Mouse (Mus musculus): Measurements from ENCODE around the gene Tmtc1.

The Tmtc1 gene

GRCm38 (mm10) chr6:148241685-148242084, 202.5 kb downstream of the Tmtc1 start:
- DNase-seq (ENCODE audit: extremely low spot score), result no peak

DNA sequence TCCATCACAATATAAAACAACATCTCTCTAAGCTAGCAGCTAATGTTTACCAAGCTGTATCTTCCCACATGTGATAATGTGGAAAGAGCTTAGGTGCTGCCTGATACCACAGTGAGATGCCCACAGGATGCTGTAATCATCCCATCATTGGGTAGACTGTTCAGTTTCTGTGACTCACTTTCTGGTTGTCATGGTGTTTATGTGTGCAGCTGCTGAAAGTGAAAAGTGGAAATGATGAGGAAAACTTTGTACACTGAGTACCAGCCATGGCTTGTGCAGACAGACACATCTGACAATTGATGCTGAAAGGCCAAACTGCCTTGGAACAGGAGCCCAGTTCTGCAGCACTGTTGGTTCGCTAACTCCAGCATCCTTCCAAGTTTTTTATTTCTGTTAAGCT, 204.9 kb downstream of the Tmtc1 start:
- DNase-seq (ENCODE audit: extremely low spot score), result no peak

DNA sequence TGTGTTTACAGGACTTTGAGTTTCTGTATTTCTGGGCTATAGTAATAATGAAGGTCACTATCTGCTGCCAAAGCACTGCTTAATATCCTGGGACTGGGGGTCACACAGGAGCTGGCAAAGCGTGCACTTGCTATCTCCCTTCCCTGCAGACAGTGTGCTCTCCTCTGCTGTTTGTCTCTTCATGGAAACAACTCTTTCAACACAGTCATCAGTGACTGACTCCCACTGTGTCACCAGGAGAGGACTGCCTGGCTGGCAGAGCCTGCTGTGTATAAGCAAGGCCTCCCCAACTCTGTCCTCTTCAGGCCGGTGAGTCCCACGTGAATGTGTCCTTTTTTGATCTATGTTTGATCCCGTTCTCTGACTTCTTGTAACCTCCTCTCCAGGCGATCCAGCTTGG, 206.7 kb downstream of the Tmtc1 start:
- no peak for DNase-seq (ENCODE audit: extremely low spot score)

GRCm38 (mm10) chr6:148234105-148234828, 209.9 kb downstream of the Tmtc1 start:
- DNase-seq (ENCODE audit: extremely low spot score), result no peak

GRCm38 (mm10) chr6:148227542-148227941, 216.6 kb downstream of the Tmtc1 start:
- DNase-seq (ENCODE audit: extremely low spot score), result no peak

GRCm38 (mm10) chr6:148222686-148223085, 221.5 kb downstream of the Tmtc1 start:
- DNase-seq (ENCODE audit: extremely low spot score), result no peak

- DNase-seq (ENCODE audit: extremely low spot score), result no peak
These were observed 225.7 kb downstream of the Tmtc1 start for GRCm38 (mm10) chr6:148218235-148219076.

GRCm38 (mm10) chr6:148216752-148217151, 227.4 kb downstream of the Tmtc1 start:
- no peak for DNase-seq (ENCODE audit: extremely low spot score)

DNA sequence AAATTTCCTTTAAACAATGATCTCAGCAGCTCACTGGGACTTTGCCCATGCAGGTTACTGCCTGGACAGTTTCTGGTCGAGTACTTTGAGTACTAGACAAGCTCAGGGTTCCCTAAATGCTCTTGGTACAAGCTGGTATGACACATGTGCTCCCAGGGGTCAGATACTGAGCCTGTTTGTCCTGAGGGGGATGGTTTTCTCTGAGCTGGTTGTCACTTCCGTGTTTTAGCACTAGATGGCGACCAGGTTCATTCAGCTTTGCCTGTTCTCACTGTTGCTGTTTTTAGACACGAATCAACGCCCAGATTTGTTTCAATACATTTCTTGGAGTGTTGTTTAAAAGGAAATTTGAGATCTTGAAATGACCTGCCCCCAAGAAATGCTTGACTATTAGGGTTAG, 229.4 kb downstream of the Tmtc1 start:
- peak; percentile 56 for DNase-seq (ENCODE audit: extremely low spot score)

GRCm38 (mm10) chr6:148211897-148212680, 232.1 kb downstream of the Tmtc1 start, which contains the start of gene Ergic2:
Gene Ergic2, minus strand, starts transcription at chr6:148212374.
- DNase-seq (ENCODE audit: extremely low spot score), result peak; percentile 95

- DNase-seq (ENCODE audit: extremely low spot score), result no peak
These were observed 232.8 kb downstream of the Tmtc1 start for GRCm38 (mm10) chr6:148211391-148211876.

- DNase-seq (ENCODE audit: extremely low spot score), result no peak
These were observed 236.7 kb downstream of the Tmtc1 start for GRCm38 (mm10) chr6:148207522-148207921.

DNA sequence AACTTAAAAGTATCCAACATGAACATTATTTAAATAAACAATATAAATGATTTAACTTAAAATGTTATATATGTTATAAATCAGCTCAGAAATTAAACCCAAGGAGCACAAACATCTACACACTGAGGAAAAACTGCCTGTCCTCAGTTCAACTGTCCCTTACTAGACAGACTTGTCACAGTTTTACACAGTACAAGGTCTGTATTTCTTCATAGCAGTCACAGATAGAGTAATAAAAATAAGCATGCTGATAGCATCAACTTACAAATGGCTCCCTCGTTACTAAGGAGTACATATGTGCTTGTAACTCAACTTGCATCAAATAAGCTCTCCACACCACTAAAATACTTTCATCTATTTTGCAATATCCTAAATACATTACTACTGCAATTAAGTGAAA, 239.1 kb downstream of the Tmtc1 start:
- no peak for DNase-seq (ENCODE audit: extremely low spot score)

GRCm38 (mm10) chr6:148199729-148200128, 244.5 kb downstream of the Tmtc1 start:
- no peak for DNase-seq (ENCODE audit: extremely low spot score)

- DNase-seq (ENCODE audit: extremely low spot score), result no peak
These were observed 245.0 kb downstream of the Tmtc1 start for GRCm38 (mm10) chr6:148199177-148199576.

- no peak for DNase-seq (ENCODE audit: extremely low spot score)
These were observed 250.1 kb downstream of the Tmtc1 start for GRCm38 (mm10) chr6:148193972-148194701.

DNA sequence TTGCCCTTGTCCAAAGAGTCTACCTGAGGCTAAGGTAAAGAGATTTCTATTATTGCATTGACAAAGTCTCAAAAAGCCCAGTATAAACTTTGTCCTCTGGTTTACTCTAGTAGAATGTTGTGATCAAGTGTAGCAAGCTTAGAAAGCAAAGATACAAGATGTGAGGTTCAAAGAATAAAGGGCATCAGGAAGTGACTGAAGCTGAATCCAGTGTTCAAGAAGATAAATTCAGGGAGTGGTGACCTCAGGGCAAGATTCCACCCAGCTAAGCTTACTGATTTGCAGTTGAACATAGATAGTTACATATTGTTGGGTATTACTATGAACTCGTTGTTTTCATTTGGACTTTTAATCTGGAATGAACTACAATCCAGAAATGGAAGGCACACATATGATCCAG, 258.5 kb downstream of the Tmtc1 start:
- DNase-seq (ENCODE audit: extremely low spot score), result no peak

All from embryo, embryonic 9.5 days (tissue).